8 mouse cellular contexts compared by ENCODE assay signal in genomic region chr2:84635611-84636010, GRCm38 (mm10). TPM values are rescaled to one million over a fixed set of nuclear protein-coding genes. Genes with fewer than 3 reads are reported as not detected.
DNase-seq lines count a peak whose midpoint lies in the region; ATAC-seq and TF ChIP-seq lines count a peak whose summit lies in the region.

No protein-coding gene starts in this region.

- no peak for TF ChIP-seq CTCF in olfactory bulb, adult 2 months (IDR thresholded peaks at IDR 0.05; ENCODE audit: insufficient read depth, low read depth, low read length)

- peaks cover 12% of the 10 kb centered on the region; the same call in 1 of the 2 replicates for H3K4me1 ChIP-seq in olfactory bulb, adult 2 months (ENCODE audit: control insufficient read depth, insufficient read depth, low read length)

- H3K27ac ChIP-seq in olfactory bulb, adult 2 months (ENCODE audit: insufficient read depth, low read depth, low read length): peak overlapping the region; percentile 69

- WGBS in olfactory bulb, adult 2 months: 11% methylated on average over 2 of the region's 2 CpGs

- no peak for TF ChIP-seq POLR2A in olfactory bulb, adult 2 months (IDR thresholded peaks at IDR 0.05; ENCODE audit: insufficient read depth, low read depth, low read length)

- peak; percentile 75 for DNase-seq in ES-CJ7 (ENCODE audit: low read depth, low spot score)
- peak; percentile 65 for DNase-seq in cerebellum, adult 9-10 months
- DNase-seq in frontal cortex, adult 2 months (ENCODE audit: extremely low spot score in 1 of 2, low spot score in 1 of 2): peak; percentile 76
- peak; percentile 95 for DNase-seq in heart, postnatal 4 days
- DNase-seq in layer of hippocampus, adult 9-10 months (ENCODE audit: low spot score): peak; percentile 56
- DNase-seq in lung, adult 18-20 months: peak; percentile 96 to 98

- H3K4me3 ChIP-seq in olfactory bulb, adult 2 months (ENCODE audit: insufficient read depth, low read depth, low read length): no peak overlapping the region

- ATAC-seq in erythroblast, adult 5-6 weeks (replicated peaks; ENCODE audit: low FRiP score, poor library complexity, severe bottlenecking): no peak

RNA-seq across cellular contexts. Expression of gene Ctnnd1, which starts 15.0 kb away (rescaled TPM):
- 42.1 and 45.8 TPM in 2 replicates for polyA plus RNA-seq in frontal cortex, adult 2 months (2012; rRNA removed)
- 100 to 1,000 TPM; 161 to 162 TPM for total RNA-seq in heart, postnatal 4 days (2021)
- not detected in 2 replicates for polyA plus RNA-seq in olfactory bulb, adult 2 months (2012; ENCODE audit: insufficient read depth, insufficient read length, low replicate concordance, missing spikeins)
- 8.8 and 10.0 TPM in 2 replicates for total RNA-seq in erythroblast, adult 5-6 weeks (2015; ENCODE audit: low replicate concordance)
- 6.2 and 9.5 TPM in 2 replicates for total RNA-seq in erythroblast, adult 5-6 weeks (2017; ENCODE audit: low replicate concordance)

RNA-seq across cellular contexts. Expression of gene Btbd18, which starts 23.3 kb away (rescaled TPM):
- not detected in 2 replicates for polyA plus RNA-seq in frontal cortex, adult 2 months (2012; rRNA removed)
- under 1 TPM in 1 of 2 experiments, not detected in 1; 0.11 TPM for total RNA-seq in heart, postnatal 4 days (2021)
- polyA plus RNA-seq in olfactory bulb, adult 2 months (2012; ENCODE audit: insufficient read depth, insufficient read length, low replicate concordance, missing spikeins): not detected in 2 replicates
- total RNA-seq in erythroblast, adult 5-6 weeks (2015; ENCODE audit: low replicate concordance): not detected in 2 replicates
- total RNA-seq in erythroblast, adult 5-6 weeks (2017; ENCODE audit: low replicate concordance): not detected in 2 replicates

RNA-seq across cellular contexts. Expression of gene Selenoh, which starts 35.0 kb away (rescaled TPM):
- 54.9 and 56.1 TPM in 2 replicates for polyA plus RNA-seq in frontal cortex, adult 2 months (2012; rRNA removed)
- total RNA-seq in heart, postnatal 4 days (2021): 100 to 1,000 TPM; 109 to 112 TPM
- polyA plus RNA-seq in olfactory bulb, adult 2 months (2012; ENCODE audit: insufficient read depth, insufficient read length, low replicate concordance, missing spikeins): not detected in 2 replicates
- 42.3 and 58.3 TPM in 2 replicates for total RNA-seq in erythroblast, adult 5-6 weeks (2015; ENCODE audit: low replicate concordance)
- 23.3 and 23.4 TPM in 2 replicates for total RNA-seq in erythroblast, adult 5-6 weeks (2017; ENCODE audit: low replicate concordance)

RNA-seq across cellular contexts. Expression of gene Gm28635, which starts 42.2 kb away (rescaled TPM):
- not detected in 2 replicates for polyA plus RNA-seq in frontal cortex, adult 2 months (2012; rRNA removed)
- 10 to 100 TPM; 15.3 to 22.6 TPM for total RNA-seq in heart, postnatal 4 days (2021)
- not detected in 2 replicates for polyA plus RNA-seq in olfactory bulb, adult 2 months (2012; ENCODE audit: insufficient read depth, insufficient read length, low replicate concordance, missing spikeins)
- total RNA-seq in erythroblast, adult 5-6 weeks (2015; ENCODE audit: low replicate concordance): not detected in 2 replicates
- 1.8 TPM in 1 of 2 replicates, not detected in the other for total RNA-seq in erythroblast, adult 5-6 weeks (2017; ENCODE audit: low replicate concordance)

RNA-seq across cellular contexts. Expression of gene Med19, which starts 42.6 kb away (rescaled TPM):
- 27.7 and 31.7 TPM in 2 replicates for polyA plus RNA-seq in frontal cortex, adult 2 months (2012; rRNA removed)
- total RNA-seq in heart, postnatal 4 days (2021): 10 to 100 TPM; 18.9 to 20.2 TPM
- polyA plus RNA-seq in olfactory bulb, adult 2 months (2012; ENCODE audit: insufficient read depth, insufficient read length, low replicate concordance, missing spikeins): not detected in 2 replicates
- total RNA-seq in erythroblast, adult 5-6 weeks (2015; ENCODE audit: low replicate concordance): 14.0 and 24.7 TPM in 2 replicates
- total RNA-seq in erythroblast, adult 5-6 weeks (2017; ENCODE audit: low replicate concordance): 12.0 and 18.8 TPM in 2 replicates

Comparison
In these comparisons a context has a peak if more than half of its experiments do, and no peak if none do; other contexts are left out.
1. RNA of gene Ctnnd1, which starts 15.0 kb away (total RNA-seq): 161 to 162 TPM in heart, postnatal 4 days; 6.2 to 10.0 TPM in erythroblast, adult 5-6 weeks; every median in the first group is over 10 times any median in the second.
2. Peak in every context shown above with its lines, with median percentiles within 50 percentile points of each other: DNase-seq.